Mouse (Mus musculus) olfactory bulb, adult 2 months (tissue): ENCODE results near the gene Ubl3. TPM values are rescaled to one million over a fixed set of nuclear protein-coding genes. Genes with fewer than 3 reads are reported as not detected.

ENCODE experiments used
- H3K27ac ChIP-seq: fragments of 200-500 bp; 2 replicates; pipeline ENCODE4 v1.5.1; 2012; ENCODE audit warnings: low read depth, low read length; ENCODE audit not compliant: insufficient read depth
- H3K4me1 ChIP-seq: fragments of 200-500 bp; 2 replicates; pipeline ENCODE4 v1.6.1; 2012; ENCODE audit warnings: low read length; ENCODE audit not compliant: control insufficient read depth, insufficient read depth
- H3K4me3 ChIP-seq: fragments of 200-500 bp; 2 replicates; pipeline ENCODE4 v1.5.1; 2012; ENCODE audit warnings: mild to moderate bottlenecking, low read depth, low read length, moderate library complexity; ENCODE audit not compliant: insufficient read depth
- CTCF ChIP-seq: fragments of 200-500 bp; IDR thresholded peaks from 2 replicates; pipeline ENCODE4 v1.5.1; 2012; ENCODE audit warnings: low read depth, mild to moderate bottlenecking, low read length, moderate library complexity; ENCODE audit not compliant: insufficient read depth
- POLR2A ChIP-seq: fragments of 200-500 bp; IDR thresholded peaks from 2 replicates; pipeline ENCODE4 v1.6.1; 2012; ENCODE audit warnings: mild to moderate bottlenecking, low read depth, low read length, moderate library complexity; ENCODE audit not compliant: insufficient read depth
- WGBS: fragments of 180-500 bp; shearing (Covaris S2); methylation state at CpG from one replicate; pipeline ENCODE4 v1.1.7; 2018; 5-methylcytosine and 5-hydroxymethylcytosine counted together
- polyA plus RNA-seq: library from polyadenylated mRNA; stranded (reverse); fragments of >200 nt; gene quantifications from 2 replicates; pipeline ENCODE4 v1.2.4, GENCODE M21; 2012; ENCODE audit warnings: low replicate concordance; ENCODE audit not compliant: missing spikeins, insufficient read depth, insufficient read length

The Ubl3 gene
- polyA plus RNA-seq, 1 experiment: not detected

DNA sequence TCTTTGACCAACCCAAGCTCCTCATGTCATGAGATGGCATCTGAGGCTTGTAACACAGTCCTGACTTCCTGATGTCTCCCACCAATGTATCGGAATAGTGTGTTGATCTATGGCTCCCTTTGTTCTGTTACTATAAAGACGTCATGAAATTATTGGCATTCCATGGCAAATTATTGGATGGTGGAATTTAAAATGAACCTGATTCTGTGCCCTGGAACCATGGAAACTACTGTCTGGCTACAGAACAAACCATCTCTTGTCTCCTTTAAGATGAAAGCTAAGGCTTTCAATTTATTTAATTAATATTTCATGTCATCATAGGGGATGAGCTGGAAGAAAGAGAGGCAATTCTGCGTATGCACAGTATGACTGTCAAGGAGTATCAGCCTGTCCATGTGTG, 36.4 kb upstream of the Ubl3 start:
- no peaks in the 10 kb centered on the region for H3K4me1 ChIP-seq
- WGBS: 92% methylated on average over 3 of the region's 3 CpGs
- no peak overlapping the region for H3K27ac ChIP-seq
- TF ChIP-seq POLR2A: no peak
- no peak for TF ChIP-seq CTCF
- no peak overlapping the region for H3K4me3 ChIP-seq

DNA sequence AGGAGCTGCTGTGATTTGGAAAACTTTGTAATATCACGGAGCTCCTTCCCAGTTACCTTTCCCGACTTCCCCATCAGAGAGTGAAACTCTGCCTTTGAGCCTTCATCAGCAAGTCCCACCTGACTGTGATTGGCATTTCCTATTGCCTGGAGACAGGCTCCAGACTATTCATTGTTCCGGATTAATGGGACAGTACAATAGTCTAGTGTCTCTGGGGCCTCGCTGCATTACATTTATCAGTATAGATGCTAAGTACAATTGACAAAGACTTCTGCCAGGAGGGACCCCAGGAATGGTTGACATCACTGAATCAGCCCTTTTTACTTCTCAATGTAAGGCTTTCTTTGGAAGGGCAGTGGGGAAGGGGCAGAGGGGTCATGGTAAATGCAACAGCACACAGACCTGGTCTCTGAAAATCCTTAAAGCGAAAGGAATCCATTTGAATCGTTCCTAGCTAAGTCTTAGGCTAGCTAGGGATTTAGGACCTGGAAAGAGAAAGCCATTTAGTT, 35.6 kb upstream of the Ubl3 start:
- no peak overlapping the region for H3K27ac ChIP-seq

DNA sequence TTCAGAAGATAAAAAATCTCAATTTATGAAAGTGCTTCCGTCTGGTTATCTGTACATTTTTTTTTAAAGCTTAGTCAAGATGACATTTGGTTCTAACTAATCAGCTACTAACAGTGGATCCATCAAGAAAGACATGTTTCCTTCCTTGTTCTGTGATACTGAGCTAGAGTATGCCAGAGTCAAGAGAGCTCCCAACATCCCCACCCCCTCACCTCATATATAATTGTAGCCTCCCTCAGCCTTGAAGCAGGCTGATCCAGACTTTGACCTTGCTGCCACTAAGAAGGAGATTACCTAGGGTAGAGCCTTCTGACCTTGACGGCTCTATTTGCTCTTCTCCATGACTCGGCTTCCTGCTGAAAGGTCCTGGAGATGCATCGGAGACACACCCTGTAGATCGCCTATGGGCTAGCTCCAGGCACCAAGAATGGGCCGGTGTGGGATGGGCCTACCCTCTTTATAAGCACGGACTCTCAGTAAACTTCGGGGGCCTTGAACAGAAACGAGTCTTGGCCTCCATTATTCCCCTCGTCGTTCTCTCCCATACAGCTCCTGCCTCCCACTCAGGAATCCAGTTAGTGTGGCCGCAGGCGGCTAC, 27.9 kb upstream of the Ubl3 start:
- Histone ChIP-seq H3K4me3 (no peak overlapping the region), H3K27ac (no peak overlapping the region), H3K4me1 (no peaks in the 10 kb centered on the region)
- WGBS: 95% methylated on average over 13 of the region's 13 CpGs
- TF ChIP-seq CTCF: no peak
- TF ChIP-seq POLR2A: no peak

More for the DNA sequence above, 35.6 kb upstream of the Ubl3 start:
- WGBS: 66% methylated on average over 6 of the region's 6 CpGs
- no peaks in the 10 kb centered on the region for H3K4me1 ChIP-seq
- H3K4me3 ChIP-seq: no peak overlapping the region
- no peak for TF ChIP-seq CTCF
- no peak for TF ChIP-seq POLR2A

DNA sequence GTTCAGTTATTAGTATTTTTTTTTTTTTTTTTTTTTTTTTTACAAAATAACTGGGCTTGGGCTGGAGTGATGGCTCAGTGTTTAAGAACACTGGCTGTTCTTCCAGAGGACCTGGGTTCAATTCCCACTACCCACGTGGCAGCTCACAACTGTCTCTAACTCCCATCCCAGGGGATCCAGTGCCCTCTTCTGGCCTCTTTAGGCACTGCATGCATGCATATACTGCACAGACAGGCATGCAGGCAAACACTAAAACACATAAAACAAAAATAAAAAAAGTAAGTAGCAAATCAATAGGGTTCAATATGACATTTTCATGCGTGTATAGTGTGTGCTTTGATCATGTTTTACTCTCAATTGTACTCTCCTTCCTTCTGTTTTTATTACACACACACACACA, 26.6 kb upstream of the Ubl3 start:
- Histone ChIP-seq H3K4me3 (no peak overlapping the region), H3K4me1 (no peaks in the 10 kb centered on the region), H3K27ac (no peak overlapping the region)
- WGBS: 100% methylated on average over 2 of the region's 2 CpGs
- TF ChIP-seq POLR2A (no peak), CTCF (no peak)

DNA sequence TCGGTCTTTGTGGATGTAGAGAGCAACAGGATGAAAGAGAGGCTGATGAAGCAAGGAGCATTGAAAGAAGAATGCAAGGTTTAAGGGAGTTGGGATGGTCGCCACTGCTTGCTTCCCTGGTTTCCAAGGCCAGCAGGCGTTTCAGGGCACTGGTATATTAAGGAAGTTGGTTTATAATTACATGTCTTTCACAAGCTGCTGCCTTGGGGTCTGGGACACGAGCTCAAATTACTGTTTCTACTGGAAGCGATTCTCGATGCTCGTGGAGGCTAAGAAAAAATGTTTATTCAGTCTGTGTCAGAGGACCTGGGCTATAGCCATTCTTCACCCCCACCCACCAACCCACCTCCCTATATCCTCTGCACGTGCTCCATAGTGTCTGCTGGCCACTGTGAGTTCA, 25.8 kb upstream of the Ubl3 start:
- WGBS: 64% methylated on average over 8 of the region's 8 CpGs
- Histone ChIP-seq H3K4me3 (no peak overlapping the region), H3K27ac (no peak overlapping the region), H3K4me1 (no peaks in the 10 kb centered on the region)
- no peak for TF ChIP-seq POLR2A
- no peak for TF ChIP-seq CTCF

DNA sequence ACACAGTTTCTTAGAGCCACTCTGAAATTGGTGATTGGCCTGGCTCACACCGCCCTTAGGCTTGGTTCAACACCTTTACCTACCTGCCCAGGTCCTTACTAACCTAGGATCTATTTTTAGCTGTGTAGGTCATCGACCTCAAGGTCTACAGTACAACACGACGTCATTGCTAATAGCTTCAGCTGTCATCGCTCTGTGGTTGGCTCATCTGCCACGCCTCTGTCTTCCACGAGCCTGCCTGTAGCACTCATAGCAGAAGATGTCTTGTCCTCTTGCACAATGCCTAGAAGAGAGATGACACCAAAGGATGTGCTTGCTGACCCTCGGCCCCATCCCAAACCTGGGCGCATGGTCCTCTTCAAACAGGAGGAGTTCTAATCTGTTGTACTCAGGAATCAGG, 24.7 kb upstream of the Ubl3 start:
- H3K27ac ChIP-seq: no peak overlapping the region
- 91% methylated on average over 9 of the region's 9 CpGs for WGBS
- no peaks in the 10 kb centered on the region for H3K4me1 ChIP-seq
- no peak for TF ChIP-seq POLR2A
- no peak for TF ChIP-seq CTCF
- H3K4me3 ChIP-seq: no peak overlapping the region

DNA sequence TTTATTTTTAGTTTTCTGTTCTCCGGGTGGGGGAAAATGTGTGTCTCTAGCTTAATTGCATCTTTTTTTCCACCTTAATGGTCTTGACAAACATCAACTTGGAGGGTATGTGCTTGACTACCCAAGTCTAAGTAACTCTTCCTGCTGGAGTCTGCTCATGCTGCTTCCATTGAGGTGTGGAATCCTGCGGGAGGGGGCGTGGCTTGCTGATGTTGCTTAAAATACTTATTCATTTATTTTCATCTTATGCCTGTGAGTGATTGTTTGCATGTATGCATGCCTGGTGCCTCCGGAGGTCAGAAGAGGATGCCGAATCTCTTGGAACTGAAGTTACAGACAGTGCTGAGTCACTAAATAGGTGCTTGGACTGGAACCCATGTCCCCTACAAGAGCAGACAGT, 22.6 kb upstream of the Ubl3 start:
- 60% methylated on average over 5 of the region's 5 CpGs for WGBS
- no peak overlapping the region for H3K27ac ChIP-seq
- peaks cover 4% of the 10 kb centered on the region; the same call in 1 of the 2 replicates for H3K4me1 ChIP-seq
- TF ChIP-seq POLR2A (no peak), CTCF (no peak)
- H3K4me3 ChIP-seq: no peak overlapping the region

DNA sequence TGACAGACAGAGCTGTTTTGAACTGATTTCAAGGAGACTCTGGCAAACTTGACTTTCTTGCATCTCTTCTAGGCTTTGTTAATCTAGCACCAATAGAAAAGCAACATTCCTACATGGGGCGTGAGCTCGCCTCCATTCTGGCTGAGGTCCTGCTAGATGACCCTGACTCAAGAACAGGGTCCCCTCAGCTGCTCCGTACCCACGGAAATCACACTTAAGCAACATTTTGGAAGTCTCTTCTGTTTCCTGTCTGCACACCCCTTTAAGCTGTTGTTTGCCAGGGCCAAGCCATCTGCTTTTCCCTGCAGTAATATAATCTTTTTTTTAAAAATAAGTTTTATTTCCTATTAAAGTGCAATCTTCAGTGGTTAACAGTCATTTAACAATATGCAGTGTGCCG, 20.1 kb upstream of the Ubl3 start:
- peaks cover 7% of the 10 kb centered on the region for H3K4me1 ChIP-seq
- H3K27ac ChIP-seq: no peak overlapping the region
- TF ChIP-seq CTCF (no peak), POLR2A (no peak)
- 90% methylated on average over 5 of the region's 5 CpGs for WGBS
- no peak overlapping the region for H3K4me3 ChIP-seq

DNA sequence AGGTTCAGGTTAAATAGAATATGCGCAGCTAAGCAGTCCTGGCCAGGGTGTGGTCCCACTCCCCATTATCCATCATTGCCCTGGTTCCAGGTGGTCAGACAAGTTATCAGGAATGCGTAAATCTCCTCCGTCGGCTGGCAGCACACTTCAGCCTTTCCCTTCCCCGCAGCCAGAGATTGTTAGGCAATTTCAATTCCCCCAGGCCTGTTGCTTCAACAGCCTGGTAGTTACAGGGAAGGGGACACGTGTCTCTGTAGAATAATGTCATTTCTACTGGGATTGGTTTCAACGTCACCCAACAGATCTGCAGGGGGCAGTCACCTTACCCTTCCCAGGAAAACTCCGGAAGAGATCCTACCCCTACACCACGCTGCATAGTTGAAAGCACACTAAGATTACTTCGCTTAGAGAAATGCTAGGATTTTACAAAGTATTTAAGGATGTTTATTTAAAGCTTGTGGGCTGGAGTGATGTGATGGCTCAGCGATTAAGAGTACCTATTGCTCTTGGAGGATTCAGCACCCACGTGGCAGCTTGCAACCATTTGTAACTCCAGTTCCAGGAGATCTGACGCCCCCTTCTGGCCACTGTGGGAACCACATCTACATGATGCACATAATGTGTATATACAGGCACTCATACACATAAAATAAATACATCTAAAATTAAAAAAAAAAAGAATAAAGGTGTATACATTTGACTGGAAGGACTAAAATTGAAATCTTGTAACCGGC, 18.1 kb upstream of the Ubl3 start:
- Histone ChIP-seq H3K4me1 (peaks cover 7% of the 10 kb centered on the region), H3K27ac (no peak overlapping the region), H3K4me3 (no peak overlapping the region)
- TF ChIP-seq POLR2A: no peak
- no peak for TF ChIP-seq CTCF
- WGBS: 71% methylated on average over 14 of the region's 14 CpGs

DNA sequence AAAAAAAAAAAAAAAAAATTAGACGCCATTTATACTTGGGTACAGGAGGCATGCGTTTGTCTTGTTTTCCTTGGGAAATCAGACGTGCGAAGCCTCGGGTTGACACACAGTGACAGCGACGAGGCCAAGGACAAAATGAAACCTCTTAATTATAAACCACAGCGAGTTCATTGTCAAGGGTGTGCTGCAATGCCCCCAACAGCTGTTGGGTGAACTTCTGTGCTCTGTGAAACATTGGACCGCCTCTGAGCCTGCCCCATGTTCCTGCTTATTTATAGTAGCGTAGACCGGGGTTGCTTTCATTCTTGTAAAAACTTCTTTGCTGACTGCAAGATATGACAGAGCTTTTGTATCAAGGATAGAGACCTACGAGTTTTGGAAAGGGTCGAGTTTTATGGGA, 16.9 kb upstream of the Ubl3 start:
- Histone ChIP-seq H3K4me3 (no peak overlapping the region), H3K27ac (no peak overlapping the region), H3K4me1 (peaks cover 7% of the 10 kb centered on the region)
- WGBS: 36% methylated on average over 13 of the region's 13 CpGs
- TF ChIP-seq POLR2A: no peak
- no peak for TF ChIP-seq CTCF
